Mouse (Mus musculus) bone marrow macrophage, adult 2 months (primary cell): ENCODE measurements around the gene Stra6l.

Experiments used
- CTCF ChIP-seq: IDR thresholded peaks from 2 replicates; pipeline ENCODE4 v1.5.1; 2012; ENCODE audit warnings: low read depth, mild to moderate bottlenecking, low read length, moderate library complexity
- POLR2A ChIP-seq: IDR thresholded peaks from 2 replicates; pipeline ENCODE4 v1.6.1; 2012; ENCODE audit warnings: mild to moderate bottlenecking, low read depth, low read length, borderline replicate concordance

GRCm38 (mm10) chr4:45855803-45856424 lies 7.5 kb downstream of the Stra6l start:
- TF ChIP-seq CTCF, result peak; percentile 75
- TF ChIP-seq POLR2A, result no peak
